Mouse (Mus musculus): ENCODE data around the gene Sobp.

GRCm38 (mm10) chr10:43021017-43021416 is 153.3 kb downstream of the Sobp start:
- no peak for TF ChIP-seq CTCF (conservative IDR thresholded peaks at IDR 0.05; ENCODE audit: low read length)
- no peak for TF ChIP-seq NANOG (IDR thresholded peaks at IDR 0.05; ENCODE audit: borderline replicate concordance, low read length)
